Mouse (Mus musculus): ENCODE results near the gene Prdm10.

Prdm10 gene

DNA sequence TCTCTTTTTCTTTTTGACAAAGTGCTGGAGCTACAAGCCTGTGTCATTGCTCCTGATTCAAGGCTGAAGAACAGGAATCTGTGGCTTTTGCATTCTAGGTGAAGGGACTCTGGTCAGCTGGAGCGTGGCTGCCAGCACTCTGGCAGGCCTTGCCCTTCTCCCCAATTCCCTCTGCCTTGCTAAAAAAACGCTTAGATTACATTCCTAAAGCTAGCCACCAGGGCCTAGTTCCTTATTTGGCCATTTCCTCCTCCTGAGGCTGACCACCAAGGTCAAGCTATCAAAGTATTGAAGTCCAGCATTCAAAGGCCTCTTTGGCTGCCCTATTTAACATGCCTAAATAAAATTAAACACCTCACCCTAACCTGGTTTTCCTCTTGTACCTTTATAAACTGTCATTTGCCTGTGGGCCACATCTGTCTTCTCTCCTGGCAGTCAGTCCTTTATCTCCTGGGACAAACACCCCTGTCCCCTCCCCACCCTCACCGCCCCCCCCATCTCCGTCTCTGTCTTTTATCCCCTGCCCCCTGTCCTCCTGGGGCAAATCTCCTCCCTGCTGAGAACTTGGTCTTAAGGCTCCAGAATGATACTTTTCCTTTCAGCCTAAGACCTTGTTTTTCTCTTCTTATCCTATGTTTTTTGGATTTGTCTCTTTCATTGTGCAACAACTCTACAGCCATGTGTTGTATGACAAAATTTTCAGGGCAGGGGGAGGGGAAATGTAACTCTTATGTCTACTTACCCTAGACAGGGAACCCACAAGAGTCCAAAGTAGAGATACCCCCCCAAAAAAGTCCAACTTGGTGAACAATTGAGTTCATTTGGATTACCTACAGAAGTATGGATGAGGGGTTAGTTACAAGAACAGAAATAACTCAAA lies 17.9 kb upstream of the Prdm10 start:
- no peak for DNase-seq (ENCODE audit: low spot score in 2 of 2)

- DNase-seq (ENCODE audit: low spot score in 2 of 2), result no peak
Observed at GRCm38 (mm10) chr9:31266013-31266659, 14.2 kb upstream of the Prdm10 start.

GRCm38 (mm10) chr9:31271221-31272015 lies 8.9 kb upstream of the Prdm10 start:
- DNase-seq (ENCODE audit: low spot score in 2 of 2), result no peak

DNA sequence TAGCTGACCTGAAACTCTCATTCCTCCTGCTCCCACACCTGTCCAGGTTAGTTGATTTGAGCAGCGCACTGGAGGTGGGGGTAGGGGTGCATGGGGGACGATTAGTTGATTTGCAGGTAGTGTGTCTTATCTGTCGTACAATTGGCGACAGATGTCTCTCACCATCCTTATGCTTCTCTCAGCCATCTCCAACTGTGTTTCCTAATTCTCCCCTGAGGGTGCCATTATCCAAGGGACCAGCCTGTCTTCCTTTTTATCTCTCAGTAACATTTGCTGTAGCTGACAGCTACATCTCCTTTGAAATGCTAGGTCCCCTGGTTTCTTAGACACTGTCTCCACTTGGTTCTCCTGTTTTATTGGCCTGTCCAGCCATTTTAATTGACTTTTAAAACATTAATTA lies 8.2 kb upstream of the Prdm10 start:
- DNase-seq (ENCODE audit: low spot score in 2 of 2), result peak in 1 of 2 experiments; percentile 9

GRCm38 (mm10) chr9:31278651-31279050 lies 1.7 kb upstream of the Prdm10 start:
- no peak for DNase-seq (ENCODE audit: low spot score in 2 of 2)

DNA sequence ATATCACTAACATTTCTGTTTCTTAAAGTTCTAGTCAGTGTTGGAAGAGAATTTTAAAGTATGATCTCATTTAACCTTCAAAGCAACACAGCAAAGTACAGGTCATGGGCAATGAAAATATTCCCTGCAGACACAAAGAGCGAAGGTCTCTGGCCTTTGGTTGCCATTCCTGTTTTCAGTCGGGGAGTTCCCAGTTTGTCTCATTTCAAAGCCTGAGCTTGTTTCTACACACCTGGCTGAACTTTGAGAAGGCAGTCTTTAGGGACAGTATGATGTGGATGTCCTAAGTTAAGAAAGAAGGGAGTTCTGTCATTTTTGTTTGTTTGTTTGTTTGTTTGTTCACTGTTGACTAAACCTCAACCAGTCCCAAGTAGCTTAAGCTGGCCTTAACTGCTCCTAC lies 1.0 kb upstream of the Prdm10 start:
- DNase-seq (ENCODE audit: low spot score in 2 of 2), result no peak

GRCm38 (mm10) chr9:31279885-31280365 lies 413 bp upstream of the Prdm10 start:
- DNase-seq (ENCODE audit: low spot score in 2 of 2), result peak; percentile 69 to 70

- peak in 1 of 2 experiments; percentile 76 for DNase-seq (ENCODE audit: low spot score in 2 of 2)
Observed at GRCm38 (mm10) chr9:31281011-31281662, 799 bp downstream of the Prdm10 start.

GRCm38 (mm10) chr9:31281663-31282015 lies 1.3 kb downstream of the Prdm10 start:
- DNase-seq (ENCODE audit: low spot score in 2 of 2), result peak in 1 of 2 experiments; percentile 23

GRCm38 (mm10) chr9:31282536-31282935 lies 2.2 kb downstream of the Prdm10 start:
- DNase-seq (ENCODE audit: low spot score in 2 of 2), result no peak

DNA sequence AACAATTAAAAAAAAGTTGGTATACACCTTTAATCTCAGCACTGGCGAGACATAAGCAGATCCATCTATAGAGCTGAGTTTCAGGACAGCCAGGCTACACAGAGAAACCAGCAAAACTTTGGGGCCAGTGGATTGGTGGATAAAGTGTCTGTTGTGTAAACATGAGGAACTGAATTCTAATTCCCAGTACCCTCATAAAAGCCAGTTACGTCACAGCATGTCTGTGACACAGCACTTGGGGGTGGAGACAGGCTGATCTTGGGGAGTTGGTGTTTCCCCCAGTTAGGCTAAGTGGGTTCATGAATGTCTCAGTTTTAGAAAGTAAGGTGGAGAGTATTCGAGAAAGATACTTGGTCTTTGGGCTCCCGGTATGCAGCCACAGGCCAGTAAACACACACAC lies 2.7 kb downstream of the Prdm10 start:
- no peak for DNase-seq (ENCODE audit: low spot score in 2 of 2)

GRCm38 (mm10) chr9:31283911-31284310 lies 3.6 kb downstream of the Prdm10 start:
- DNase-seq (ENCODE audit: low spot score in 2 of 2), result no peak

- DNase-seq (ENCODE audit: low spot score in 2 of 2), result no peak
Observed at GRCm38 (mm10) chr9:31290201-31290862, 10.0 kb downstream of the Prdm10 start.

- DNase-seq (ENCODE audit: low spot score in 2 of 2), result no peak
Observed at GRCm38 (mm10) chr9:31291978-31292377, 11.6 kb downstream of the Prdm10 start.

GRCm38 (mm10) chr9:31293208-31293607 lies 12.9 kb downstream of the Prdm10 start:
- DNase-seq (ENCODE audit: low spot score in 2 of 2), result no peak

GRCm38 (mm10) chr9:31295311-31295710 lies 15.0 kb downstream of the Prdm10 start:
- no peak for DNase-seq (ENCODE audit: low spot score in 2 of 2)

GRCm38 (mm10) chr9:31296293-31296692 lies 16.0 kb downstream of the Prdm10 start:
- DNase-seq (ENCODE audit: low spot score in 2 of 2), result no peak

- no peak for DNase-seq (ENCODE audit: low spot score in 2 of 2)
Observed at GRCm38 (mm10) chr9:31298751-31299150, 18.4 kb downstream of the Prdm10 start.

DNA sequence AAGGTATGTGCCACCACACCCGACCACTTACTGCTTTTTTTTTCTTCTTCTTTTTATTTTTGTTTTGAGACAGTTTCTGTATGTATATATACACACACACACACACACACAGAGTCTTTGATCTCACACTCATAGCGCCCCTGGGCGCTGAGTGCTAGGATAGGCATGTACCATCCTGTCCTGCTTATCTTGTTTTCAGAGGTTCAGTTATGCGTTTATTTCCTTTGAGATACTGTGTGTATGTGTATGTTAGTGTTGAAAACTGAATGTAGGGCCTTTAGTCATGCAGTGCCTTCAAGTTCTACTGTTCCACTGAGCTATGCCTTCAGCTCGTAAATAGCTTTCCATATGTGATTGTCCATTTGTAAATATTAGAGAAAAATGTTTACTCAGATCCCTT lies 20.2 kb downstream of the Prdm10 start:
- DNase-seq (ENCODE audit: low spot score in 2 of 2), result no peak

DNA sequence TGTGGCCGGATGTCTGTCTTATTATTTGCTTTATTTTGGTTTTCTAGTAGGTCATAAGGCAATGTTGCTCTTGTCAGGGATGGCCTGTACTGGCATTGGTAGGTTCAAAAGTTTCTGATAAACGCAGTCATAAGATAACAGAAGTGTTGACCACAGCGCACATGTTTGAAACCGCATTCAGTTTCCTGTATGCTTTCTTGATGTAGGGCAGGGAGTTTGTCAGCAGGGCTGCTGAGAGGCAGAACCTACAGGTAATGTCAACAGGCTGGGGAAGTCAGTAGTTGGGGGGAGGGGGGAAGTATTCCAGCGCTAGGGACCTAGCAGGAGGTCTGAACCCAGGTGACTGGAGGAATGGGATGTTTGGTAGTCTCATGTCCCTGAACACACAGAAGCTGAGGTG lies 20.8 kb downstream of the Prdm10 start:
- no peak for DNase-seq (ENCODE audit: low spot score in 2 of 2)
